Mouse (Mus musculus): ENCODE measurements around the gene Srsf11.

The Srsf11 gene

GRCm38 (mm10) chr3:157995726-157996125, 40.7 kb downstream of the Srsf11 start:
- in situ Hi-C loops (cut with MboI, MseI) = no loop called here

- in situ Hi-C loops (cut with MboI, MseI) = no loop called here
Observed at GRCm38 (mm10) chr3:157993322-157993721, 43.1 kb downstream of the Srsf11 start.

- in situ Hi-C loops (cut with MboI, MseI) = no loop called here
Observed at GRCm38 (mm10) chr3:157979619-157980018, 56.8 kb downstream of the Srsf11 start.

- in situ Hi-C loops (cut with MboI, MseI) = no loop called here
Observed at GRCm38 (mm10) chr3:157973236-157973635, 63.2 kb downstream of the Srsf11 start.

- in situ Hi-C loops (cut with MboI, MseI) = no loop called here
Observed at GRCm38 (mm10) chr3:157971151-157971550, 65.3 kb downstream of the Srsf11 start.
